ENCODE assay signal across 8 mouse cellular contexts in genomic region chr2:29194547-29195463, GRCm38 (mm10). TPM values are rescaled to one million over a fixed set of nuclear protein-coding genes. Genes with fewer than 3 reads are reported as not detected.
DNase-seq lines count a peak whose midpoint lies in the region; ATAC-seq and TF ChIP-seq lines count a peak whose summit lies in the region.

No protein-coding gene starts in this region.

- peak overlapping the region; percentile 68 for H3K4me3 ChIP-seq in ES-Bruce4 (ENCODE audit: low read depth, low read length)
- H3K4me3 ChIP-seq in forebrain, embryonic 11.5 days (ENCODE audit: low read depth, low read length) = peak overlapping the region; percentile 49
- peak overlapping the region; percentile 42 for H3K4me3 ChIP-seq in lung, embryonic 15.5 days

- TF ChIP-seq CTCF in ES-Bruce4 (IDR thresholded peaks at IDR 0.05; ENCODE audit: low read depth, low read length) = peak; percentile 79

- WGBS in forebrain, embryonic 11.5 days = 1% methylated on average over 61 of the region's 61 CpGs
- under 1% methylated on average over 61 of the region's 61 CpGs for WGBS in lung, embryonic 15.5 days

- no peak for TF ChIP-seq EP300 in ES-Bruce4 (IDR thresholded peaks at IDR 0.05; ENCODE audit: insufficient read depth, low read depth, low read length)

- H3K4me2 ChIP-seq in forebrain, embryonic 11.5 days (ENCODE audit: low read depth, low read length, severe bottlenecking) = peak overlapping the region; percentile 100
- peak overlapping the region; percentile 96 for H3K4me2 ChIP-seq in lung, embryonic 15.5 days

- peak; percentile 46 for DNase-seq in c-Kit-positive CD71-positive TER-119-negative erythroid progenitor cells, embryonic 14.5 days (ENCODE audit: low read depth)
- DNase-seq in forebrain, embryonic 11.5 days (ENCODE audit: low spot score) = peak; percentile 92
- DNase-seq in heart, postnatal 25 days (ENCODE audit: low spot score) = peak; percentile 35
- peak; percentile 46 to 72 for DNase-seq in layer of hippocampus, adult 18-20 months (ENCODE audit: low spot score in 2 of 2)
- DNase-seq in ovary, postnatal 36 days (ENCODE audit: low spot score) = peak; percentile 80
- peak; percentile 85 for DNase-seq in thymus, postnatal 14 days

- H3K27me3 ChIP-seq in ES-Bruce4 (ENCODE audit: control insufficient read depth, insufficient read depth, low read length, poor library complexity, severe bottlenecking) = no peaks in the 10 kb centered on the region
- H3K27me3 ChIP-seq in forebrain, embryonic 11.5 days (ENCODE audit: control insufficient read depth, insufficient read depth, low read length) = peaks cover 8% of the 10 kb centered on the region
- peaks cover 37% of the 10 kb centered on the region for H3K27me3 ChIP-seq in lung, embryonic 15.5 days

- ATAC-seq in forebrain, embryonic 11.5 days (replicated peaks; ENCODE audit: low FRiP score) = peak; percentile 76; the same call in 1 of the 2 replicates
- ATAC-seq in lung, embryonic 15.5 days (ENCODE audit: borderline replicate concordance, extremely low read depth, low FRiP score, low TSS enrichment) = peak; percentile 47; the same call in 1 of the 2 replicates

- H3K27ac ChIP-seq in ES-Bruce4 (ENCODE audit: insufficient read depth, low read length) = no peak overlapping the region
- H3K27ac ChIP-seq in forebrain, embryonic 11.5 days (ENCODE audit: low read depth, low read length) = no peak overlapping the region
- H3K27ac ChIP-seq in lung, embryonic 15.5 days = no peak overlapping the region

- H3K9ac ChIP-seq in ES-Bruce4 (ENCODE audit: low read depth, poor library complexity, severe bottlenecking) = peak overlapping the region; percentile 37
- H3K9ac ChIP-seq in forebrain, embryonic 11.5 days (ENCODE audit: low read length) = peak overlapping the region; percentile 47
- peak overlapping the region; percentile 41 for H3K9ac ChIP-seq in lung, embryonic 15.5 days

- no peaks in the 10 kb centered on the region for H3K9me3 ChIP-seq in ES-Bruce4 (replicated peaks; ENCODE audit: control insufficient read depth, insufficient read depth, low read length, poor library complexity, severe bottlenecking)
- no peaks in the 10 kb centered on the region; the same call in 1 of the 2 replicates for H3K9me3 ChIP-seq in forebrain, embryonic 11.5 days (ENCODE audit: control insufficient read depth, low read length)
- H3K9me3 ChIP-seq in lung, embryonic 15.5 days = no peaks in the 10 kb centered on the region

- no peaks in the 10 kb centered on the region for H3K36me3 ChIP-seq in ES-Bruce4 (ENCODE audit: control insufficient read depth, insufficient read depth, low read length, poor library complexity, severe bottlenecking)
- no peaks in the 10 kb centered on the region for H3K36me3 ChIP-seq in forebrain, embryonic 11.5 days (ENCODE audit: control insufficient read depth, insufficient read depth, low read length)
- H3K36me3 ChIP-seq in lung, embryonic 15.5 days = no peaks in the 10 kb centered on the region

- H3K4me1 ChIP-seq in ES-Bruce4 (ENCODE audit: control insufficient read depth, insufficient read depth, low read length) = no peaks in the 10 kb centered on the region
- peaks cover 4% of the 10 kb centered on the region for H3K4me1 ChIP-seq in forebrain, embryonic 11.5 days (replicated peaks; ENCODE audit: control insufficient read depth, insufficient read depth, low read length)
- peaks cover 13% of the 10 kb centered on the region for H3K4me1 ChIP-seq in lung, embryonic 15.5 days

- intact Hi-C loops in heart, postnatal 25 days (cut with DNase I) = no loop called here

- TF ChIP-seq POLR2A in ES-Bruce4 (IDR thresholded peaks at IDR 0.05; ENCODE audit: insufficient read depth, low read length) = no peak

RNA-seq across cellular contexts. Expression of gene Ntng2, which starts 58.0 kb away (rescaled TPM):
- 0.30 TPM in 1 of 2 replicates, not detected in the other for polyA plus RNA-seq in ES-Bruce4 (2011; ENCODE audit: insufficient read depth, insufficient read length, low read depth, missing spikeins)
- polyA plus RNA-seq in forebrain, embryonic 11.5 days (2014; fragmentation: Nextera tagmentation; extraction: Ambion mirVana) = 1.6 and 2.4 TPM in 2 replicates
- total RNA-seq in heart, postnatal 25 days (2021) = 1 to 10 TPM; 4.6 to 5.8 TPM
- total RNA-seq in layer of hippocampus, adult 18-20 months (2021) = 100 to 1,000 TPM in 1 of 2 experiments, 10 to 100 TPM in 1; 94.3 to 102 TPM
- 0.46 and 0.69 TPM in 2 replicates for polyA plus RNA-seq in lung, embryonic 15.5 days (2015; fragmentation: Nextera tagmentation; extraction: Ambion mirVana)

Comparison
In these comparisons a context has a peak if more than half of its experiments do, and no peak if none do; other contexts are left out.
1. DNase-seq: peak in every context shown above with its lines; median percentile 92 in forebrain, embryonic 11.5 days; 85 in thymus, postnatal 14 days; 80 in ovary, postnatal 36 days; 59 in layer of hippocampus, adult 18-20 months; 46 in c-Kit-positive CD71-positive TER-119-negative erythroid progenitor cells, embryonic 14.5 days; 35 in heart, postnatal 25 days.